Mouse (Mus musculus) midbrain, postnatal 0 days (tissue): Measurements from ENCODE around the gene Ctf1. TPM values are rescaled to one million over a fixed set of nuclear protein-coding genes. Genes with fewer than 3 reads are reported as not detected.
A peak's percentile ranks its signal among the peaks of the same experiment; 100 is the strongest.

ENCODE experiments used
- ATAC-seq: fragments of 200-750 bp; cut with Nextera tagmentation; 2 replicates; pipeline ENCODE4 v1.8.0; 2017; ENCODE audit warnings: moderate number of reproducible peaks, mild to moderate bottlenecking, moderate TSS enrichment, moderate library complexity; ENCODE audit not compliant: low FRiP score
- DNase-seq: peaks from one replicate; pipeline ENCODE4 v3.0.0-alpha.2; 2015; ENCODE audit warnings: low spot score
- H3K27ac ChIP-seq: fragments of 300-500 bp; sonication (generic); 2 replicates; pipeline ENCODE4 v1.5.1; 2014; ENCODE audit warnings: low read depth, mild to moderate bottlenecking, low read length, mixed read lengths
- H3K27me3 ChIP-seq: fragments of 300-500 bp; sonication (generic); 2 replicates; pipeline ENCODE4 v1.6.1; 2014; ENCODE audit warnings: low read length, control low read depth, mixed read lengths; ENCODE audit not compliant: insufficient read depth
- H3K36me3 ChIP-seq: fragments of 300-500 bp; sonication (generic); 2 replicates; pipeline ENCODE4 v1.6.1; 2014; ENCODE audit warnings: low read length, control low read depth, mixed read lengths; ENCODE audit not compliant: insufficient read depth
- H3K4me1 ChIP-seq: fragments of 300-500 bp; sonication (generic); 2 replicates; pipeline ENCODE4 v1.6.1; 2014; ENCODE audit warnings: mild to moderate bottlenecking, control low read depth, antibody characterized with exemption, low read length, mixed read lengths; ENCODE audit not compliant: insufficient read depth
- H3K4me2 ChIP-seq: fragments of 300-500 bp; sonication (generic); 2 replicates; pipeline ENCODE4 v1.6.1; 2014; ENCODE audit warnings: low read depth, mild to moderate bottlenecking, low read length, mixed read lengths; ENCODE audit not compliant: poor library complexity, severe bottlenecking
- H3K4me3 ChIP-seq: fragments of 300-500 bp; sonication (generic); 2 replicates; pipeline ENCODE4 v1.5.1; 2014; ENCODE audit warnings: low read depth, mild to moderate bottlenecking, low read length, moderate library complexity
- H3K9ac ChIP-seq: fragments of 300-500 bp; sonication (generic); replicated peaks from 2 replicates; pipeline ENCODE4 v1.6.1; 2014; ENCODE audit warnings: mild to moderate bottlenecking, low read length, moderate library complexity, mixed read lengths; ENCODE audit not compliant: poor library complexity, severe bottlenecking
- H3K9me3 ChIP-seq: fragments of 300-500 bp; sonication (generic); 2 replicates; pipeline ENCODE4 v1.6.1; 2016; ENCODE audit warnings: low read length, control low read depth
- CTCF ChIP-seq: IDR thresholded peaks from 2 replicates; pipeline ENCODE4 v1.5.1; 2016; ENCODE audit warnings: antibody characterized with exemption, mild to moderate bottlenecking
- WGBS: fragments of 180-500 bp; shearing (Covaris S2); extraction: QIAGEN DNeasy Blood & Tissue Kit; methylation state at CpG from one replicate; pipeline ENCODE4 v1.1.7; 2014; 5-methylcytosine and 5-hydroxymethylcytosine counted together
- polyA plus RNA-seq: library from polyadenylated mRNA; unstranded; fragments of >200 nt; fragmentation: Nextera tagmentation; extraction: Ambion mirVana; gene quantifications from 2 replicates; pipeline ENCODE4 v1.2.1, GENCODE M21; 2015
- total RNA-seq: library from RNA; depleted of rRNA; stranded (reverse); fragments of >200 nt; gene quantifications from 2 replicates; pipeline ENCODE4 v1.2.3, GENCODE M21; 2014

Ctf1 gene
- total and polyA plus RNA-seq, 2 experiments from 2014 or later, result 3.8 to 5.5 TPM

GRCm38 (mm10) chr7:127708207-127709078 lies 4.1 kb upstream of the Ctf1 start, which contains the start of gene Bcl7c:
Gene Bcl7c, minus strand, starts transcription at chr7:127708933.
- DNase-seq (peak; percentile 92), ATAC-seq (peak; percentile 89)
- TF ChIP-seq CTCF, result peak; percentile 72
- Histone ChIP-seq H3K9ac (peak within 1 kb of the TSS; percentile 95), H3K27me3 (no peaks in the 10 kb centered on the region), H3K4me3 (peak within 1 kb of the TSS; percentile 88), H3K27ac (peak within 1 kb of the TSS; percentile 92), H3K9me3 (no peaks in the 10 kb centered on the region), H3K4me2 (peak within 1 kb of the TSS; percentile 65), H3K36me3 (peaks cover 26% of the 10 kb centered on the region), H3K4me1 (peaks cover 14% of the 10 kb centered on the region; the same call in 1 of the 2 replicates)
- under 1% methylated on average over 67 of the region's 90 CpGs for WGBS

GRCm38 (mm10) chr7:127709261-127709979 lies 3.1 kb upstream of the Ctf1 start:
- ATAC-seq (no peak), DNase-seq (no peak)
- peaks cover 14% of the 10 kb centered on the region; the same call in 1 of the 2 replicates for H3K4me1 ChIP-seq
- H3K27me3 ChIP-seq, result no peaks in the 10 kb centered on the region
- no peak for TF ChIP-seq CTCF
- peak overlapping the region; percentile 43; the same call in 1 of the 2 replicates for H3K27ac ChIP-seq
- H3K4me3 ChIP-seq, result peak overlapping the region; percentile 88
- H3K36me3 ChIP-seq, result peaks cover 16% of the 10 kb centered on the region; the same call in 1 of the 2 replicates
- 0 out of 2 replicates have a peak overlapping the region, but pooled peaks have one; percentile 95 for H3K9ac ChIP-seq
- H3K9me3 ChIP-seq, result no peaks in the 10 kb centered on the region
- H3K4me2 ChIP-seq, result peak overlapping the region; percentile 65
- 77% methylated on average over 5 of the region's 5 CpGs for WGBS

GRCm38 (mm10) chr7:127711031-127711430 lies 1.5 kb upstream of the Ctf1 start:
- Histone ChIP-seq H3K27me3 (no peaks in the 10 kb centered on the region), H3K36me3 (0 out of 2 replicates have a peak, but pooled peaks cover 4% of the 10 kb centered on the region), H3K4me2 (no peak overlapping the region), H3K27ac (no peak overlapping the region), H3K9me3 (no peaks in the 10 kb centered on the region), H3K4me3 (no peak overlapping the region), H3K9ac (no peak overlapping the region), H3K4me1 (peaks cover 14% of the 10 kb centered on the region; the same call in 1 of the 2 replicates)
- TF ChIP-seq CTCF, result no peak
- no peak for ATAC-seq
- 94% methylated on average over 3 of the region's 3 CpGs for WGBS
- no peak for DNase-seq

GRCm38 (mm10) chr7:127711456-127711855 lies 1.1 kb upstream of the Ctf1 start:
- Histone ChIP-seq H3K4me2 (no peak overlapping the region), H3K9me3 (no peaks in the 10 kb centered on the region), H3K9ac (no peak overlapping the region), H3K36me3 (0 out of 2 replicates have a peak, but pooled peaks cover under 1% of the 10 kb centered on the region), H3K4me3 (no peak overlapping the region), H3K27ac (no peak overlapping the region), H3K4me1 (peaks cover 14% of the 10 kb centered on the region; the same call in 1 of the 2 replicates), H3K27me3 (no peaks in the 10 kb centered on the region)
- no peak for ATAC-seq
- WGBS, result 74% methylated on average over 3 of the region's 3 CpGs
- DNase-seq, result no peak
- TF ChIP-seq CTCF, result no peak

- H3K4me1 ChIP-seq, result peaks cover 7% of the 10 kb centered on the region; the same call in 1 of the 2 replicates
- no peaks in the 10 kb centered on the region for H3K36me3 ChIP-seq
- no peak for TF ChIP-seq CTCF
- H3K9me3 ChIP-seq, result no peaks in the 10 kb centered on the region
- no peak overlapping the region for H3K9ac ChIP-seq
- no peaks in the 10 kb centered on the region for H3K27me3 ChIP-seq
- DNase-seq (no peak), ATAC-seq (no peak)
- no peak overlapping the region for H3K27ac ChIP-seq
- no peak overlapping the region for H3K4me2 ChIP-seq
- 84% methylated on average over 4 of the region's 4 CpGs for WGBS
- no peak overlapping the region for H3K4me3 ChIP-seq
Observed at GRCm38 (mm10) chr7:127714816-127715215, 2.3 kb downstream of the Ctf1 start.
